Mouse (Mus musculus) hindbrain, embryonic 16.5 days (tissue): ENCODE data around the gene Nucks1. TPM values are rescaled to one million over a fixed set of nuclear protein-coding genes. Genes with fewer than 3 reads are reported as not detected.

Experiments
- ATAC-seq: fragments of 200-750 bp; cut with Nextera tagmentation; 2 replicates; pipeline ENCODE4 v1.8.0; 2017; ENCODE audit warnings: moderate TSS enrichment, moderate library complexity
- H3K27ac ChIP-seq: fragments of 300-500 bp; sonication (generic); 2 replicates; pipeline ENCODE4 v1.5.1; 2014; ENCODE audit warnings: low read depth, mild to moderate bottlenecking, control low read depth, low read length, moderate library complexity
- H3K27me3 ChIP-seq: fragments of 300-500 bp; sonication (generic); replicated peaks from 2 replicates; pipeline ENCODE4 v1.6.1; 2014; ENCODE audit warnings: low read length; ENCODE audit not compliant: control insufficient read depth, insufficient read depth
- H3K36me3 ChIP-seq: fragments of 300-500 bp; sonication (generic); 2 replicates; pipeline ENCODE4 v1.6.1; 2014; ENCODE audit warnings: mild to moderate bottlenecking, low read length, moderate library complexity, mixed read lengths; ENCODE audit not compliant: control insufficient read depth, insufficient read depth
- H3K4me1 ChIP-seq: fragments of 300-500 bp; sonication (generic); 2 replicates; pipeline ENCODE4 v1.6.1; 2014; ENCODE audit warnings: low read depth, low read length; ENCODE audit not compliant: control insufficient read depth, insufficient read depth
- H3K4me2 ChIP-seq: fragments of 300-500 bp; sonication (generic); 2 replicates; pipeline ENCODE4 v1.6.1; 2014; ENCODE audit warnings: mild to moderate bottlenecking, low read length, control low read depth, moderate library complexity
- H3K4me3 ChIP-seq: fragments of 300-500 bp; sonication (generic); 2 replicates; pipeline ENCODE4 v1.5.1; 2014; ENCODE audit warnings: mild to moderate bottlenecking, low read length, control low read depth, moderate library complexity
- H3K9ac ChIP-seq: fragments of 300-500 bp; sonication (generic); 2 replicates; pipeline ENCODE4 v1.6.1; 2014; ENCODE audit warnings: low read depth, mild to moderate bottlenecking, control low read depth, low read length, moderate library complexity
- H3K9me3 ChIP-seq: fragments of 300-500 bp; sonication (generic); 2 replicates; pipeline ENCODE4 v1.6.1; 2014; ENCODE audit warnings: mild to moderate bottlenecking, low read length, moderate library complexity; ENCODE audit not compliant: control insufficient read depth
- WGBS: fragments of 180-500 bp; shearing (Covaris S2); extraction: QIAGEN DNeasy Blood & Tissue Kit; methylation state at CpG from one replicate; pipeline ENCODE4 v1.1.7; 2014; 5-methylcytosine and 5-hydroxymethylcytosine counted together
- polyA plus RNA-seq: library from polyadenylated mRNA; unstranded; fragments of >200 nt; fragmentation: Nextera tagmentation; extraction: Ambion mirVana; gene quantifications from 2 replicates; pipeline ENCODE4 v1.2.1, GENCODE M21; 2015

Gene Nucks1
- 45.0 and 47.7 TPM in 2 replicates for polyA plus RNA-seq

DNA sequence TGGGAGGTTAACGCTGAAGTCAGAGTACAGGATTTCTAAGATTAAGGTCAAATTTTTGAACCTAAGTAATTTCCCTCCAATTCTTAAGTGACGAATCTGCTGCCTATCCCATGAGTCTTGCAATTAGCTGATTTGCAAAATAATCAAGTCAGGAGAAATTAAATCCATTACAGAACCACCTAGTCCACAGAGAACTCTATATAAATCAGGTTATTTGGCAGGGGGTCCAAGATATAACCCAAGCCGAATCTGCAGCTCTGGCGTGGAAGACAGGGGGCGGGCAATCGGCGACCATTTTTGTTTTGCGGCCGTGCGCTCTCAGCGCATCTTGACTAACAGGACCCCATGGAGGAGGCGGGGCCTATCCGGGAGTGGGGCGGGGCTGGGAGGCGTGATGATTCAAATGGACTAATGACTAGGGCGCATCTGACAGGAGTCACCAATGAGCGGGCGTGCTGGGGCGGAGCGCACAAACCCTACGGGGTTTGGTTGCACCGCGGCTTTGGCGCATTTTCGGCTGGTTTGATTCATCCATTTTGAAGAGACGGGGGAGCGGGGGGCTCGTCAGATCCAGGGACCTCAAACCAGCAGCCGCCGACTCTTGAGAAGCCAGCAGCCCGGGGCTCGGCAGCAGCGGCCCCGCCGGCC lies at the start of gene Nucks1:
Gene Nucks1 (plus strand): TSS at position 534 of the 648 bp plus-strand sequence.
- WGBS, result under 1% methylated on average over 30 of the region's 35 CpGs
- no peaks in the 10 kb centered on the region for H3K9me3 ChIP-seq
- ATAC-seq, result peak; percentile 99

DNA sequence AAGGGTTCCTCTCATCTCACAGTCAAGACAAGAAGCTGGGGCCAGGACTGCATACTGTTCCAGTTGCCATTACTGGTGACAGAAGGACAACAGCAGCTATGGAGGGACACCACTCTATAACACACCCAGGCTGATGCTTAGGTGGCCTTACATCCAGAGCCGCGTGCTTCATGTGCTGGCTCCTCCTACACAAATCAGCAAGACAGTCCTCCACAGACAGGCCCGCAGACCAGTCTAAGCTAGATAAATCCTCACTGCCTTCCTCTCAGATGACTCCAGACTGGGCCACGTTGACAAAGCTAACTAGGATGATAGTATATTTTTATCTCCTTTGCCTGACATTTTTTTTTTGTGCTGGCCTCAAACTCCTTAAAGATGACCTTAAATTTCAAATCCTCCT lies 48.5 kb upstream of the Nucks1 start:
- Histone ChIP-seq H3K9me3 (no peaks in the 10 kb centered on the region), H3K9ac (no peak overlapping the region), H3K36me3 (no peaks in the 10 kb centered on the region), H3K27me3 (no peaks in the 10 kb centered on the region), H3K4me3 (no peak overlapping the region), H3K4me2 (no peak overlapping the region), H3K4me1 (no peaks in the 10 kb centered on the region), H3K27ac (no peak overlapping the region)
- no peak for ATAC-seq
- 76% methylated on average over 4 of the region's 4 CpGs for WGBS

More for the DNA sequence above, at the start of gene Nucks1:
- Histone ChIP-seq H3K4me3 (peak within 1 kb of the TSS; percentile 98), H3K4me2 (peak within 1 kb of the TSS; percentile 76), H3K27ac (peak within 1 kb of the TSS; percentile 99), H3K27me3 (0 out of 2 replicates have a peak, but pooled peaks cover 3% of the 10 kb centered on the region), H3K4me1 (peaks cover 13% of the 10 kb centered on the region), H3K9ac (peak within 1 kb of the TSS; percentile 99), H3K36me3 (no peaks in the 10 kb centered on the region)

DNA sequence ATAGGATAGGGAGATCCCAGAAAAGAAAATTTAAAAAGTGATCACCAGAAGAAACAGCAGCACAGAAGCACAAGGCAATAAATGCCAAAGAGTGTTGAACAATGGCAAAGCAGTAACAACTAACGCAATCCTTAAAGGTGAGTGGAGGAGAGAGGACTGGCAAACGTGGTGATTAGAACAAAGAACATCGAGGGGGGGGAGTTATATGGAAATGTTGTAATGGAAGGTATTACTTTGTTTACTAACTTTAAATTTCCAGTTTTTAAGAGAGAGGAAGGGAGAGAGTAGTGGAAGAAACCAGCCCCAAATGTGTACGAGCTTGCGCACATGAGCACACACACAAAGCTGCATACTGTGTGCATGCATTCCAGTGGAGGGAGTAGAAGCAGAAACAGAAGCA lies 44.7 kb upstream of the Nucks1 start:
- no peak overlapping the region for H3K4me2 ChIP-seq
- no peak overlapping the region for H3K9ac ChIP-seq
- 78% methylated on average over 5 of the region's 5 CpGs for WGBS
- H3K27ac ChIP-seq, result no peak overlapping the region
- no peak for ATAC-seq
- no peaks in the 10 kb centered on the region for H3K9me3 ChIP-seq
- H3K4me1 ChIP-seq, result peaks cover 4% of the 10 kb centered on the region; the same call in 1 of the 2 replicates
- H3K27me3 ChIP-seq, result no peaks in the 10 kb centered on the region
- no peaks in the 10 kb centered on the region for H3K36me3 ChIP-seq
- no peak overlapping the region for H3K4me3 ChIP-seq

- H3K4me3 ChIP-seq, result no peak overlapping the region
- no peak overlapping the region for H3K9ac ChIP-seq
- no peaks in the 10 kb centered on the region for H3K9me3 ChIP-seq
- peak; percentile 48 for ATAC-seq
- H3K4me2 ChIP-seq, result no peak overlapping the region; the same call in 1 of the 2 replicates
- WGBS, result 80% methylated on average over 6 of the region's 6 CpGs
- H3K4me1 ChIP-seq, result peaks cover 4% of the 10 kb centered on the region; the same call in 1 of the 2 replicates
- no peak overlapping the region for H3K27ac ChIP-seq
- H3K36me3 ChIP-seq, result no peaks in the 10 kb centered on the region
- H3K27me3 ChIP-seq, result no peaks in the 10 kb centered on the region
Measured at GRCm38 (mm10) chr1:131866304-131866999, 43.9 kb upstream of the Nucks1 start.

DNA sequence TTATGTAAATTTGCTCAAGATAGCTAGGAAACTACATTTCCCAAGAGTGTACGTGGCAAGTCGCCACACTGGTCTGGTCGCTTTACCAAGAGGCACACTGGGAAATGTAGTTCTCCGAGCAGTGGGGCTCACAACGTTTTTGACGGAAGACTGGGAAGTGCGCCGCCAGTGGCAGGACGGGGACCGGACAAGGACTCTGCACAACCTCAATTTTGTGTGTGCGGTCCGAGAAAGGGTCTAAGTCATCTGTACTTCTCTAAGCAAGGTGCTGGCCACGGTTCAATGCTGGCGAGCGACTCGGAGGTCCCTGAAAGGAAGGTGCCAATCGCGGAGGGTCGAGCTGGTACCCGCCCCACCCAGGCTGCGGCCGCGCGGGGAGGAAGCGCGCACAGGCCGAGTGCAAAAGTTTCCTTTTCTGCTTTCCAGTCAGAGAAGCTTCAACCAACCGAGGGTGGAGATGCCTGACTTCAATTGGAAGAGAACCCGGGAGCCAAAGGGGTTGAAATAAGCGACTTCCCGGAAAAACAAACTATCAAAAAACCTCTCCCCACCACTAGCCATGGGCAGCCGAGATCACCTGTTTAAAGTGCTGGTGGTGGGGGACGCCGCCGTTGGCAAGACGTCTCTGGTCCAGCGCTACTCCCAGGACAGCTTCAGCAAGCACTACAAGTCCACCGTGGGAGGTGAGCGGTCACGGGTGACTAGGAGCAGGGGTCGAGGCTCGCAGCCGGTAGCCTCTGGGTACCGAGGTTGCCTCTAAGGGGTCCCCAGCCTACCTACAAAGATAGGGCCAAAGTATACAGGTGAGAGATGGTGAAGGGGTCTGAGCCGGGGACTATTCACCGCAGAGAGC lies 43.0 kb upstream of the Nucks1 start, which contains the start of gene Rab29:
Gene Rab29 (plus strand): TSS at position 132 of the 853 bp plus-strand sequence.
- 2% methylated on average over 46 of the region's 46 CpGs for WGBS
- peak within 1 kb of the TSS; percentile 46 for H3K4me3 ChIP-seq
- no peak within 1 kb of the TSS for H3K27ac ChIP-seq
- H3K4me1 ChIP-seq, result peaks cover 4% of the 10 kb centered on the region; the same call in 1 of the 2 replicates
- ATAC-seq, result peak; percentile 98
- peak within 1 kb of the TSS; percentile 60 for H3K4me2 ChIP-seq
- no peaks in the 10 kb centered on the region for H3K9me3 ChIP-seq
- H3K9ac ChIP-seq, result peak within 1 kb of the TSS; percentile 47
- H3K36me3 ChIP-seq, result no peaks in the 10 kb centered on the region
- H3K27me3 ChIP-seq, result no peaks in the 10 kb centered on the region

- ATAC-seq, result peak; percentile 19; the same call in 1 of the 2 replicates
- H3K4me2 ChIP-seq, result peak overlapping the region; percentile 60
- peak overlapping the region; percentile 47 for H3K9ac ChIP-seq
- H3K27ac ChIP-seq, result no peak overlapping the region
- peaks cover 4% of the 10 kb centered on the region; the same call in 1 of the 2 replicates for H3K4me1 ChIP-seq
- 23% methylated on average over 10 of the region's 10 CpGs for WGBS
- H3K36me3 ChIP-seq, result no peaks in the 10 kb centered on the region
- no peaks in the 10 kb centered on the region for H3K27me3 ChIP-seq
- peak overlapping the region; percentile 46 for H3K4me3 ChIP-seq
- H3K9me3 ChIP-seq, result no peaks in the 10 kb centered on the region
Measured at GRCm38 (mm10) chr1:131867946-131868290, 42.4 kb upstream of the Nucks1 start.

GRCm38 (mm10) chr1:131869561-131869960 lies 40.8 kb upstream of the Nucks1 start:
- Histone ChIP-seq H3K4me3 (no peak overlapping the region), H3K27me3 (no peaks in the 10 kb centered on the region), H3K4me1 (peaks cover 4% of the 10 kb centered on the region; the same call in 1 of the 2 replicates), H3K9ac (no peak overlapping the region), H3K4me2 (no peak overlapping the region), H3K36me3 (no peaks in the 10 kb centered on the region), H3K9me3 (no peaks in the 10 kb centered on the region), H3K27ac (no peak overlapping the region)
- ATAC-seq, result no peak
- 85% methylated on average over 2 of the region's 2 CpGs for WGBS

- Histone ChIP-seq H3K27ac (no peak overlapping the region), H3K27me3 (no peaks in the 10 kb centered on the region), H3K36me3 (no peaks in the 10 kb centered on the region), H3K4me2 (no peak overlapping the region), H3K9me3 (no peaks in the 10 kb centered on the region), H3K9ac (no peak overlapping the region), H3K4me3 (no peak overlapping the region), H3K4me1 (peaks cover under 1% of the 10 kb centered on the region; the same call in 1 of the 2 replicates)
- no peak for ATAC-seq
- 63% methylated on average over 1 of the region's 1 CpGs for WGBS
Measured at GRCm38 (mm10) chr1:131872856-131873255, 37.5 kb upstream of the Nucks1 start.
